Mouse (Mus musculus) stomach, embryonic 16.5 days (tissue): ENCODE measurements around the gene Sp2. TPM values are rescaled to one million over a fixed set of nuclear protein-coding genes. Genes with fewer than 3 reads are reported as not detected.
A peak's percentile ranks its signal among the peaks of the same experiment; 100 is the strongest.

ENCODE experiments used
- ATAC-seq: fragments of 200-750 bp; cut with Nextera tagmentation; 2 replicates; pipeline ENCODE4 v1.8.0; 2017; ENCODE audit warnings: moderate number of reproducible peaks, moderate TSS enrichment; ENCODE audit not compliant: insufficient read depth, low FRiP score
- H3K27ac ChIP-seq: fragments of 300-500 bp; sonication (generic); 2 replicates; pipeline ENCODE4 v1.5.1; 2014; ENCODE audit warnings: low read length
- H3K27me3 ChIP-seq: fragments of 300-500 bp; sonication (generic); 2 replicates; pipeline ENCODE4 v1.6.1; 2014; ENCODE audit warnings: low read length, control low read depth, mixed read lengths; ENCODE audit not compliant: control insufficient read depth, insufficient read depth
- H3K36me3 ChIP-seq: fragments of 300-500 bp; sonication (generic); 2 replicates; pipeline ENCODE4 v1.6.1; 2014; ENCODE audit warnings: low read length; ENCODE audit not compliant: control insufficient read depth, insufficient read depth
- H3K4me1 ChIP-seq: fragments of 300-500 bp; sonication (generic); 2 replicates; pipeline ENCODE4 v1.6.1; 2014; ENCODE audit warnings: low read length, control low read depth, mixed read lengths; ENCODE audit not compliant: control insufficient read depth, insufficient read depth
- H3K4me2 ChIP-seq: fragments of 300-500 bp; sonication (generic); 2 replicates; pipeline ENCODE4 v1.6.1; 2014; ENCODE audit warnings: low read depth, low read length, mixed read lengths
- H3K4me3 ChIP-seq: fragments of 300-500 bp; sonication (generic); replicated peaks from 2 replicates; pipeline ENCODE4 v1.5.1; 2014; ENCODE audit warnings: mild to moderate bottlenecking, low read length
- H3K9ac ChIP-seq: fragments of 300-500 bp; sonication (generic); 2 replicates; pipeline ENCODE4 v1.6.1; 2014; ENCODE audit warnings: low read length
- H3K9me3 ChIP-seq: fragments of 300-500 bp; sonication (generic); replicated peaks from 2 replicates; pipeline ENCODE4 v1.6.1; 2016; ENCODE audit warnings: low read length, control low read depth; ENCODE audit not compliant: control insufficient read depth
- WGBS: fragments of 180-500 bp; shearing (Covaris S2); extraction: QIAGEN DNeasy Blood & Tissue Kit; methylation state at CpG from one replicate; pipeline ENCODE4 v1.1.7; 2014; 5-methylcytosine and 5-hydroxymethylcytosine counted together
- polyA plus RNA-seq: library from polyadenylated mRNA; unstranded; fragments of >200 nt; fragmentation: Nextera tagmentation; extraction: Ambion mirVana; gene quantifications from 2 replicates; pipeline ENCODE4 v1.2.1, GENCODE M21; 2015

Sp2 gene
- polyA plus RNA-seq, 1 experiment from 2014 or later, result 13.4 TPM

- WGBS, result 40% methylated on average over 3 of the region's 3 CpGs
- H3K9ac ChIP-seq, result peak overlapping the region; percentile 99
- H3K4me3 ChIP-seq, result peak overlapping the region; percentile 91
- H3K9me3 ChIP-seq, result no peaks in the 10 kb centered on the region
- H3K4me1 ChIP-seq, result peaks cover 19% of the 10 kb centered on the region
- ATAC-seq, result no peak
- no peaks in the 10 kb centered on the region for H3K27me3 ChIP-seq
- no peaks in the 10 kb centered on the region for H3K36me3 ChIP-seq
- peak overlapping the region; percentile 93 for H3K27ac ChIP-seq
- peak overlapping the region; percentile 87 for H3K4me2 ChIP-seq
These were observed 6.4 kb downstream of the Sp2 start for GRCm38 (mm10) chr11:96976379-96976687.

GRCm38 (mm10) chr11:96975511-96976378 lies 7.0 kb downstream of the Sp2 start:
- Histone ChIP-seq H3K9ac (peak overlapping the region; percentile 99), H3K9me3 (no peaks in the 10 kb centered on the region), H3K4me1 (peaks cover 24% of the 10 kb centered on the region), H3K27me3 (no peaks in the 10 kb centered on the region), H3K4me3 (peak overlapping the region; percentile 91), H3K27ac (peak overlapping the region; percentile 93), H3K36me3 (no peaks in the 10 kb centered on the region), H3K4me2 (peak overlapping the region; percentile 87)
- no peak for ATAC-seq
- 73% methylated on average over 10 of the region's 10 CpGs for WGBS

DNA sequence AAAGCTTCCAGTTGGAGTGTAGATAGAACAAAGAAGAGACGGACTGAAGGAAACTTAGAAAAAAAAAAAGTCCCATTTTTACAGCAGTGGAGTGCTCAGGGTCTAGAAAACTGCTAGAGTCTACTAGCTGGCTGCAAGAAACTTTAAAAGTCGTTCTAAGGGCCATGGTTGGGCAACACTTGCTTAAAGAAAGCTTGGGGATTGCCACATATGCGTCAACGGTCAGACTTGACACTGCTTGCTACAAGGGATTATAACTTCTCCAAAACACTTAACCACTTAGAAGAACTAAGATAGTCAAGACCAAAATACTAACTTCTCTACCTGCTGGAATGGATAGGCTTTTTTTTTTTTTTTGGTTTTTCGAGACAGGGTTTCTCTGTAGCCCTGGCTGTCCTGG lies 7.9 kb downstream of the Sp2 start:
- H3K4me1 ChIP-seq, result peaks cover 33% of the 10 kb centered on the region
- no peak overlapping the region for H3K4me3 ChIP-seq
- H3K27me3 ChIP-seq, result no peaks in the 10 kb centered on the region
- WGBS, result 80% methylated on average over 5 of the region's 5 CpGs
- no peak overlapping the region for H3K4me2 ChIP-seq
- H3K9ac ChIP-seq, result no peak overlapping the region
- no peaks in the 10 kb centered on the region for H3K36me3 ChIP-seq
- no peak for ATAC-seq
- no peaks in the 10 kb centered on the region for H3K9me3 ChIP-seq
- H3K27ac ChIP-seq, result no peak overlapping the region

DNA sequence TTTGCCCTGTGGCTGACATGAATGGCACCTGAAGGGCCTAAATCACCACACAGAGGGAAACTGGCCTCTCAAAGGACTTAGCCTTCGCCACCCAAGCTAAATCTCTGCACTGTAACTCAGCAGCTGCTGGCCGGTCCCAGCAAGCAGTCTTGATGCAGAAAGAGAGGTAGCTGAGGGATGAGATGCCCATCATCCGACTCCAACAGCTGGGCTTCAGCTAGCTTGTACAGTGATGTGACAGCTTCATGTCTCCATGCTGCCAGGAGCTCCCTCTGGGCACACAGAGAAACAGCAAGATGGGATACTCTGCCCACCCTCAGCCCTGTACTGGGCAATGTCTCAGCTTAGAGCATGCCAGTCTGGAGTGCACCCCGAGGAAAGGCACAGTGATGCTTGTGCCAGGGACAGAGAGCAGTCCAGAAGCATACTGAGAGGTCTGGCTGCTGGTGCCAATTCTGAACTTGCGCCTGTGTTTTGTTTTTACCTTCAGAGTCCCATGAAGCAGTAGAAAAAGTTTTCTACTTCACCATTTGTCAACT lies 9.3 kb downstream of the Sp2 start:
- H3K4me1 ChIP-seq, result peaks cover 45% of the 10 kb centered on the region

GRCm38 (mm10) chr11:96972906-96973305 lies 9.9 kb downstream of the Sp2 start:
- H3K4me2 ChIP-seq, result no peak overlapping the region

More for the DNA sequence above, 9.3 kb downstream of the Sp2 start:
- Histone ChIP-seq H3K9me3 (no peaks in the 10 kb centered on the region), H3K4me2 (no peak overlapping the region), H3K27ac (peak overlapping the region; percentile 14; the same call in 1 of the 2 replicates), H3K36me3 (no peaks in the 10 kb centered on the region), H3K27me3 (no peaks in the 10 kb centered on the region), H3K4me3 (no peak overlapping the region), H3K9ac (no peak overlapping the region; the same call in 1 of the 2 replicates)
- WGBS, result 82% methylated on average over 5 of the region's 5 CpGs
- ATAC-seq, result no peak

GRCm38 (mm10) chr11:96970341-96970740 lies 12.4 kb downstream of the Sp2 start:
- Histone ChIP-seq H3K4me2 (no peak overlapping the region), H3K9ac (peak overlapping the region; percentile 49; the same call in 1 of the 2 replicates), H3K27me3 (no peaks in the 10 kb centered on the region), H3K4me1 (peaks cover 33% of the 10 kb centered on the region), H3K9me3 (no peaks in the 10 kb centered on the region), H3K4me3 (no peak overlapping the region), H3K27ac (peak overlapping the region; percentile 92), H3K36me3 (no peaks in the 10 kb centered on the region)
- WGBS, result 41% methylated on average over 3 of the region's 3 CpGs
- no peak for ATAC-seq

More at GRCm38 (mm10) chr11:96972906-96973305, 9.9 kb downstream of the Sp2 start:
- Histone ChIP-seq H3K9ac (no peak overlapping the region), H3K27ac (peak overlapping the region; percentile 14; the same call in 1 of the 2 replicates), H3K36me3 (no peaks in the 10 kb centered on the region), H3K4me1 (peaks cover 46% of the 10 kb centered on the region), H3K9me3 (no peaks in the 10 kb centered on the region), H3K4me3 (no peak overlapping the region), H3K27me3 (no peaks in the 10 kb centered on the region)
- 80% methylated on average over 5 of the region's 5 CpGs for WGBS
- no peak for ATAC-seq

- Histone ChIP-seq H3K36me3 (no peaks in the 10 kb centered on the region), H3K27ac (peak overlapping the region; percentile 92), H3K4me3 (no peak overlapping the region), H3K27me3 (no peaks in the 10 kb centered on the region), H3K4me1 (peaks cover 30% of the 10 kb centered on the region), H3K4me2 (peak overlapping the region; percentile 18; the same call in 1 of the 2 replicates), H3K9me3 (no peaks in the 10 kb centered on the region), H3K9ac (peak overlapping the region; percentile 49)
- ATAC-seq, result peak; percentile 41
- 5% methylated on average over 1 of the region's 1 CpGs for whole genome bisulfite sequencing
These were observed 13.0 kb downstream of the Sp2 start for GRCm38 (mm10) chr11:96969746-96970145.

GRCm38 (mm10) chr11:96969280-96969722 lies 13.5 kb downstream of the Sp2 start:
- WGBS, result 60% methylated on average over 5 of the region's 5 CpGs
- Histone ChIP-seq H3K27ac (peak overlapping the region; percentile 92), H3K36me3 (no peaks in the 10 kb centered on the region), H3K27me3 (no peaks in the 10 kb centered on the region), H3K9me3 (no peaks in the 10 kb centered on the region), H3K9ac (peak overlapping the region; percentile 49), H3K4me2 (peak overlapping the region; percentile 18; the same call in 1 of the 2 replicates), H3K4me1 (peaks cover 30% of the 10 kb centered on the region), H3K4me3 (no peak overlapping the region)
- peak; percentile 34 for ATAC-seq

GRCm38 (mm10) chr11:96968476-96968875 lies 14.3 kb downstream of the Sp2 start:
- H3K4me1 ChIP-seq, result peaks cover 30% of the 10 kb centered on the region
- WGBS, result 48% methylated on average over 6 of the region's 6 CpGs
- H3K4me3 ChIP-seq, result no peak overlapping the region
- H3K27ac ChIP-seq, result peak overlapping the region; percentile 92; the same call in 1 of the 2 replicates
- ATAC-seq, result peak; percentile 32; the same call in 1 of the 2 replicates
- no peaks in the 10 kb centered on the region for H3K27me3 ChIP-seq
- H3K4me2 ChIP-seq, result 0 out of 2 replicates have a peak overlapping the region, but pooled peaks have one; percentile 28
- no peaks in the 10 kb centered on the region for H3K36me3 ChIP-seq
- H3K9me3 ChIP-seq, result no peaks in the 10 kb centered on the region
- peak overlapping the region; percentile 49 for H3K9ac ChIP-seq
